22 mouse cellular contexts compared by ENCODE assay signal in the genomic region with DNA sequence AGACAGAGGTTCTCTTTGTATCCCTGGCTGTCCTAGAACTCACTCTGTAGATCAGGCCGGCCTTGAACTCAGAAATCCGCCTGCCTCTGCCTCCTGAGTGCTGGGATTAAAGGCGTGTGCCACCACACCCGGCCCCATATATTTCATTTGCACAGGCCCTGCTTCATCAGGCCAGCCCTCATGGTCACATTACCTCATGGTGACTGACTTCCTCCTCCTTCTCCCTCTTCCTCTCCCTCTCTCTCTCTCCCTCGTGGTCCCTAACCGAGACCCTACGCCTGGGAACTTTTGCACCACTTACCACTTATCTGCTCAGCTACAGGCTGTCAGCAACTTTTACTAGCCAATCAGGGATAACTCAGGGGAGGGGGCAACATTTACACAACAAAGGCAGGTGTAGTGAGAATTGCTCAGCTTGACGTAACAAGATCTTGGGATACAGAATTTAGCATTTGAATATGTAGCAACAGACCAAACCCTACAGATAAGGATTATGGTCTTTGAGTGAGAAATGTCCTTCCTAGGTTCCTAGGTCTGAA. TPM values are rescaled to one million over a fixed set of nuclear protein-coding genes. Genes with fewer than 3 reads are reported as not detected.
A peak's percentile ranks its signal among the peaks of the same experiment; 100 is the strongest.
DNase-seq lines count a peak whose midpoint lies in the region; ATAC-seq and TF ChIP-seq lines count a peak whose summit lies in the region.
"Had no signal": no experiment of that assay in that cellular context is flagged by ENCODE, and none has a peak within 500 bp of the region (broad histone marks: within the 10 kb centered on the region; RNA-seq: fewer than 3 reads in every experiment).

No protein-coding gene starts in this region.

- H3K9me3 ChIP-seq in liver, embryonic 16.5 days (replicated peaks; ENCODE audit: control insufficient read depth, low read length), result no peaks in the 10 kb centered on the region
- no peaks in the 10 kb centered on the region for H3K9me3 ChIP-seq in liver, postnatal 0 days (ENCODE audit: low read length)
- no peaks in the 10 kb centered on the region for H3K9me3 ChIP-seq in ES-E14 (ENCODE audit: control insufficient read depth, insufficient read depth, low read depth, low read length)
- no peaks in the 10 kb centered on the region for H3K9me3 ChIP-seq in hindbrain, embryonic 11.5 days (ENCODE audit: control insufficient read depth, low read length)
- H3K9me3 ChIP-seq: embryonic facial prominence, embryonic 15.5 days; forebrain, embryonic 10.5 days; heart, embryonic 13.5 days; hindbrain, embryonic 13.5 days had no signal

- no peak overlapping the region for H3K4me2 ChIP-seq in liver, embryonic 16.5 days (ENCODE audit: low read depth, low read length)
- no peak overlapping the region for H3K4me2 ChIP-seq in liver, postnatal 0 days (ENCODE audit: low read depth, low read length)
- no peak overlapping the region for H3K4me2 ChIP-seq in hindbrain, embryonic 11.5 days (replicated peaks; ENCODE audit: low read depth, low read length)
- H3K4me2 ChIP-seq: embryonic facial prominence, embryonic 15.5 days; heart, embryonic 13.5 days; hindbrain, embryonic 13.5 days had no signal

- no peak for TF ChIP-seq EP300 in liver, postnatal 0 days (IDR thresholded peaks at IDR 0.05; ENCODE audit: low read depth)

- no peak overlapping the region for H3K4me3 ChIP-seq in liver, embryonic 16.5 days (ENCODE audit: low read depth, low read length)
- no peak overlapping the region for H3K4me3 ChIP-seq in liver, postnatal 0 days (ENCODE audit: low read depth, low read length)
- H3K4me3 ChIP-seq in ES-E14 (ENCODE audit: insufficient read depth in 1 of 2, low read depth in 1 of 2, low read length in 2 of 2, poor library complexity in 1 of 2, severe bottlenecking in 1 of 2), result peak overlapping the region; percentile 29 to 59; a peak in 3 of 4 replicates
- no peak overlapping the region for H3K4me3 ChIP-seq in hindbrain, embryonic 11.5 days (ENCODE audit: low read depth, low read length)
- H3K4me3 ChIP-seq: embryonic facial prominence, embryonic 15.5 days; erythroblast, embryonic 14.5 days; forebrain, embryonic 10.5 days; gastrocnemius, adult 2 months; heart, embryonic 13.5 days; hindbrain, embryonic 13.5 days had no signal

- H3K4me1 ChIP-seq in liver, embryonic 16.5 days (ENCODE audit: control insufficient read depth, low read depth, low read length), result peaks cover 40% of the 10 kb centered on the region
- peaks cover 22% of the 10 kb centered on the region for H3K4me1 ChIP-seq in liver, postnatal 0 days (ENCODE audit: insufficient read depth)
- H3K4me1 ChIP-seq in ES-E14 (ENCODE audit: control insufficient read depth in 2 of 2, insufficient read depth in 2 of 2, low read length in 2 of 2, poor library complexity in 1 of 2), result peaks cover 4 to 13% of the 10 kb centered on the region in 2 experiments; a peak in 3 of 4 replicates
- no peaks in the 10 kb centered on the region for H3K4me1 ChIP-seq in hindbrain, embryonic 11.5 days (replicated peaks; ENCODE audit: control insufficient read depth, insufficient read depth, low read length)
- H3K4me1 ChIP-seq: hindbrain, embryonic 13.5 days had no signal

- H3K36me3 ChIP-seq in liver, embryonic 16.5 days (ENCODE audit: control insufficient read depth, insufficient read depth), result no peaks in the 10 kb centered on the region
- no peaks in the 10 kb centered on the region for H3K36me3 ChIP-seq in liver, postnatal 0 days (replicated peaks; ENCODE audit: insufficient read depth, low read length)
- H3K36me3 ChIP-seq in ES-E14 (ENCODE audit: control insufficient read depth, insufficient read depth, low read length, poor library complexity, severe bottlenecking), result no peaks in the 10 kb centered on the region
- H3K36me3 ChIP-seq in hindbrain, embryonic 11.5 days (ENCODE audit: control insufficient read depth, insufficient read depth, low read length), result no peaks in the 10 kb centered on the region
- H3K36me3 ChIP-seq: embryonic facial prominence, embryonic 15.5 days; forebrain, embryonic 10.5 days; heart, embryonic 13.5 days; hindbrain, embryonic 13.5 days had no signal

- no peak for ATAC-seq in liver, embryonic 16.5 days (ENCODE audit: low read depth)
- no peak for ATAC-seq in liver, postnatal 0 days
- peak; percentile 53 for ATAC-seq in granulocyte monocyte progenitor cell, adult 5-6 weeks (replicated peaks; ENCODE audit: poor library complexity, severe bottlenecking)
- ATAC-seq in hindbrain, embryonic 11.5 days (ENCODE audit: low FRiP score), result no peak
- ATAC-seq: activated CD4-positive, CD25-positive, alpha-beta regulatory T cell, adult 4 months; forebrain, embryonic 14.5 days; hindbrain, postnatal 0 days had no signal

- H3K9ac ChIP-seq in liver, embryonic 16.5 days (ENCODE audit: low read depth, low read length), result no peak overlapping the region
- no peak overlapping the region for H3K9ac ChIP-seq in liver, postnatal 0 days (replicated peaks)
- peak overlapping the region; percentile 74 for H3K9ac ChIP-seq in ES-E14 (ENCODE audit: insufficient read depth, low read depth, low read length, poor library complexity, severe bottlenecking)
- H3K9ac ChIP-seq in hindbrain, embryonic 11.5 days (ENCODE audit: low read depth, low read length), result no peak overlapping the region
- H3K9ac ChIP-seq: embryonic facial prominence, embryonic 15.5 days; heart, embryonic 13.5 days; hindbrain, embryonic 13.5 days had no signal

- H3K27ac ChIP-seq in liver, embryonic 16.5 days (ENCODE audit: low read length), result peak overlapping the region; percentile 12; the same call in 1 of the 2 replicates
- H3K27ac ChIP-seq in liver, postnatal 0 days (ENCODE audit: low read depth), result no peak overlapping the region
- no peak overlapping the region for H3K27ac ChIP-seq in ES-E14 (ENCODE audit: insufficient read depth, low read depth, low read length, poor library complexity, severe bottlenecking)
- H3K27ac ChIP-seq in hindbrain, embryonic 11.5 days (ENCODE audit: low read depth, low read length), result no peak overlapping the region
- H3K27ac ChIP-seq: embryonic facial prominence, embryonic 15.5 days; forebrain, embryonic 10.5 days; gastrocnemius, adult 2 months; heart, embryonic 13.5 days; hindbrain, embryonic 13.5 days; hindbrain, postnatal 0 days had no signal

- no peak for DNase-seq in liver, postnatal 0 days
- DNase-seq in ES-E14 (ENCODE audit: low read depth, low spot score), result no peak
- no peak for DNase-seq in hindbrain, embryonic 11.5 days (ENCODE audit: low spot score)
- DNase-seq in cerebellum, adult 11-12 months, result no peak
- DNase-seq: adrenal gland, postnatal 25 days; cerebellum, adult 8-10 months; cerebellum, postnatal 14 days; embryo, embryonic 11 days; gastrocnemius, adult 2 months; gastrocnemius, postnatal 25 days; heart, postnatal 36 days; kidney, adult 11 months had no signal

- 61% methylated on average over 8 of the region's 8 CpGs for WGBS in liver, embryonic 16.5 days (ENCODE audit: insufficient replicate concordance)
- 67% methylated on average over 8 of the region's 8 CpGs for WGBS in liver, postnatal 0 days (ENCODE audit: insufficient replicate concordance)
- 81% methylated on average over 8 of the region's 8 CpGs for WGBS in hindbrain, embryonic 11.5 days

- H3K27me3 ChIP-seq in liver, embryonic 16.5 days (ENCODE audit: control insufficient read depth, insufficient read depth, low read depth, low read length), result no peaks in the 10 kb centered on the region
- H3K27me3 ChIP-seq in liver, postnatal 0 days (ENCODE audit: insufficient read depth, low read length), result no peaks in the 10 kb centered on the region
- H3K27me3 ChIP-seq in hindbrain, embryonic 11.5 days (ENCODE audit: control insufficient read depth, insufficient read depth, low read length), result no peaks in the 10 kb centered on the region
- H3K27me3 ChIP-seq: embryonic facial prominence, embryonic 15.5 days; heart, embryonic 13.5 days; hindbrain, embryonic 13.5 days had no signal

- in situ Hi-C loops in ES-E14 (cut with MboI; ENCODE audit: low sequenced_read_pairs in 2 of 2, unreplicated experiment in 2 of 2), result no loop called here

- no peak for TF ChIP-seq CTCF in liver, postnatal 0 days (IDR thresholded peaks at IDR 0.05; ENCODE audit: low read depth)

TF ChIP-seq in ES-E14, 5 proteins besides CTCF, POLR2A, EP300 and RAD21 (continues in another document):
- peak; percentile 59; the same call in 1 of the 2 replicates for TF ChIP-seq CHD2 (IDR thresholded peaks at IDR 0.05; ENCODE audit: low read depth, low read length)
- TF ChIP-seq ZC3H11A (IDR thresholded peaks at IDR 0.05; ENCODE audit: borderline replicate concordance, low read depth, low read length), result no peak

RNA-seq across cellular contexts. Expression of a gene that starts 8.6 kb away (rescaled TPM):
- polyA plus RNA-seq in liver, embryonic 16.5 days (2015; fragmentation: Nextera tagmentation; extraction: Ambion mirVana), result 11.8 and 12.3 TPM in 2 replicates
- 6.8 and 7.2 TPM in 2 replicates for polyA plus RNA-seq in liver, postnatal 0 days (2015; fragmentation: Nextera tagmentation; extraction: Ambion mirVana)
- 9.7 and 12.9 TPM in 2 replicates for total RNA-seq in ES-E14 (2012; rRNA removed)
- 19.1 and 19.2 TPM in 2 replicates for total RNA-seq in granulocyte monocyte progenitor cell, adult 5-6 weeks (2014; fragmentation: Nextera tagmentation)
- 19.2 and 21.1 TPM in 2 replicates for total RNA-seq in granulocyte monocyte progenitor cell, adult 5-6 weeks (2017)
- polyA plus RNA-seq in hindbrain, embryonic 11.5 days (2014; fragmentation: Nextera tagmentation; extraction: Ambion mirVana), result 19.8 and 20.6 TPM in 2 replicates

RNA-seq across cellular contexts. Expression of a gene that starts 18.6 kb away (rescaled TPM):
- polyA plus RNA-seq in liver, embryonic 16.5 days (2015; fragmentation: Nextera tagmentation; extraction: Ambion mirVana), result 249 and 306 TPM in 2 replicates
- polyA plus RNA-seq in liver, postnatal 0 days (2015; fragmentation: Nextera tagmentation; extraction: Ambion mirVana), result 412 and 430 TPM in 2 replicates
- total RNA-seq in ES-E14 (2012; rRNA removed), result 1,373 and 1,829 TPM in 2 replicates
- 2,587 and 2,602 TPM in 2 replicates for total RNA-seq in granulocyte monocyte progenitor cell, adult 5-6 weeks (2014; fragmentation: Nextera tagmentation)
- total RNA-seq in granulocyte monocyte progenitor cell, adult 5-6 weeks (2017), result 1,276 and 1,288 TPM in 2 replicates
- polyA plus RNA-seq in hindbrain, embryonic 11.5 days (2014; fragmentation: Nextera tagmentation; extraction: Ambion mirVana), result 482 and 496 TPM in 2 replicates

RNA-seq across cellular contexts. Expression of a gene that starts 26.7 kb away (rescaled TPM):
- polyA plus RNA-seq in liver, embryonic 16.5 days (2015; fragmentation: Nextera tagmentation; extraction: Ambion mirVana), result 1.5 and 1.7 TPM in 2 replicates
- polyA plus RNA-seq in liver, postnatal 0 days (2015; fragmentation: Nextera tagmentation; extraction: Ambion mirVana), result 2.1 and 2.7 TPM in 2 replicates
- total RNA-seq in ES-E14 (2012; rRNA removed), result 0.18 and 0.37 TPM in 2 replicates
- 0.06 and 1.9 TPM in 2 replicates for total RNA-seq in granulocyte monocyte progenitor cell, adult 5-6 weeks (2014; fragmentation: Nextera tagmentation)
- total RNA-seq in granulocyte monocyte progenitor cell, adult 5-6 weeks (2017), result 0.05 and 0.22 TPM in 2 replicates
- 1.3 and 1.6 TPM in 2 replicates for polyA plus RNA-seq in hindbrain, embryonic 11.5 days (2014; fragmentation: Nextera tagmentation; extraction: Ambion mirVana)

RNA-seq across cellular contexts. Expression of a gene that starts 50.3 kb away (rescaled TPM):
- polyA plus RNA-seq in liver, embryonic 16.5 days (2015; fragmentation: Nextera tagmentation; extraction: Ambion mirVana), result 14.1 and 16.1 TPM in 2 replicates
- 16.3 and 16.5 TPM in 2 replicates for polyA plus RNA-seq in liver, postnatal 0 days (2015; fragmentation: Nextera tagmentation; extraction: Ambion mirVana)
- total RNA-seq in ES-E14 (2012; rRNA removed), result 24.2 and 25.2 TPM in 2 replicates
- total RNA-seq in granulocyte monocyte progenitor cell, adult 5-6 weeks (2014; fragmentation: Nextera tagmentation), result 18.0 and 50.2 TPM in 2 replicates
- total RNA-seq in granulocyte monocyte progenitor cell, adult 5-6 weeks (2017), result 41.7 and 56.9 TPM in 2 replicates
- 50.6 and 52.1 TPM in 2 replicates for polyA plus RNA-seq in hindbrain, embryonic 11.5 days (2014; fragmentation: Nextera tagmentation; extraction: Ambion mirVana)

Comparison
In these comparisons a context has a peak if more than half of its experiments do, and no peak if none do; other contexts are left out.
1. H3K4me3 ChIP-seq: peak in ES-E14 (2 of 2); none in liver, embryonic 16.5 days (single experiment), liver, postnatal 0 days (single experiment) and hindbrain, embryonic 11.5 days (single experiment).